Mouse (Mus musculus) hematopoietic stem cell, adult 5-6 weeks (primary cell): ENCODE results near the gene Pcp4l1. TPM values are rescaled to one million over a fixed set of nuclear protein-coding genes. Genes with fewer than 3 reads are reported as not detected.
"Not testable (repeated sequence)": the region's sequence is repeated elsewhere in the genome, so short reads cannot be mapped to it uniquely, and the experiment has no call there.

Experiments
- ATAC-seq, 2 experiments: fragments of 125-278 bp in 1 of 2; replicated peaks in 1 of 2; 2 replicates each; pipeline ENCODE4 v1.8.0; 2016 to 2017; ENCODE audit warnings: inconsistent platforms in 2 of 2, mild to moderate bottlenecking in 2 of 2, moderate number of reproducible peaks in 2 of 2, low read depth in 1 of 2, moderate TSS enrichment in 1 of 2; ENCODE audit not compliant: low FRiP score in 2 of 2, poor library complexity in 2 of 2, severe bottlenecking in 2 of 2, insufficient read depth in 1 of 2, low TSS enrichment in 1 of 2
- total RNA-seq: library from RNA; stranded (forward); fragments of 172-1452, 232-1000 nt; gene quantifications from 2 replicates; pipeline ENCODE4 v1.2.3, GENCODE M21; 2017

The Pcp4l1 gene
- total RNA-seq, 1 experiment from 2014 or later, result 46.5 TPM

- ATAC-seq, result peak; percentile 45 to 53
Observed at GRCm38 (mm10) chr1:171165629-171166345, 30.3 kb downstream of the Pcp4l1 start.

- ATAC-seq, result peak; percentile 52 to 54; a peak in 1 of 4 replicates
Observed at GRCm38 (mm10) chr1:171164258-171164657, 31.8 kb downstream of the Pcp4l1 start.

- no peak for ATAC-seq
Observed at GRCm38 (mm10) chr1:171162526-171162925, 33.5 kb downstream of the Pcp4l1 start.

- peak; percentile 60 to 65; a peak in 3 of 4 replicates for ATAC-seq
Observed at GRCm38 (mm10) chr1:171159485-171159975, 36.5 kb downstream of the Pcp4l1 start.

GRCm38 (mm10) chr1:171157965-171158364 is 38.1 kb downstream of the Pcp4l1 start:
- ATAC-seq, result no peak

GRCm38 (mm10) chr1:171156644-171157043 is 39.4 kb downstream of the Pcp4l1 start:
- no peak for ATAC-seq

GRCm38 (mm10) chr1:171151966-171152365 is 44.1 kb downstream of the Pcp4l1 start:
- no peak for ATAC-seq

- ATAC-seq, result peak; percentile 13 to 34; a peak in 3 of 4 replicates
Observed at GRCm38 (mm10) chr1:171150838-171151391, 45.2 kb downstream of the Pcp4l1 start.

GRCm38 (mm10) chr1:171149974-171150760 is 45.9 kb downstream of the Pcp4l1 start, which contains the start of the genes Sdhc and Mpz:
TSS of gene Sdhc (minus strand) at chr1:171150603.
TSS of gene Mpz (plus strand) at chr1:171150711.
- peak; percentile 98 to 99 for ATAC-seq

- not testable (repeated sequence) for ATAC-seq
Observed at GRCm38 (mm10) chr1:171142981-171143380, 53.1 kb downstream of the Pcp4l1 start.

- not testable (repeated sequence) for ATAC-seq
Observed at GRCm38 (mm10) chr1:171137486-171138155, 58.4 kb downstream of the Pcp4l1 start.

- no peak for ATAC-seq
Observed at GRCm38 (mm10) chr1:171135600-171135999, 60.5 kb downstream of the Pcp4l1 start.

- ATAC-seq, result no peak
Observed at GRCm38 (mm10) chr1:171130971-171131370, 65.1 kb downstream of the Pcp4l1 start.

GRCm38 (mm10) chr1:171129251-171129650 is 66.8 kb downstream of the Pcp4l1 start:
- ATAC-seq, result no peak

GRCm38 (mm10) chr1:171124398-171124797 is 71.7 kb downstream of the Pcp4l1 start:
- ATAC-seq, result no peak
